Mouse (Mus musculus) C2C12 (cell line): ENCODE measurements around the gene Myo9b.

Experiments used
- CEBPB ChIP-seq: IDR thresholded peaks from one replicate; pipeline ENCODE4 v1.6.1; 2011; ENCODE audit warnings: low read depth, mild to moderate bottlenecking, control low read depth, moderate library complexity
- CTCF ChIP-seq: IDR thresholded peaks from one replicate; pipeline ENCODE4 v1.5.1; 2011; ENCODE audit not compliant: control insufficient read depth, insufficient read depth, insufficient read length
- FOSL1 ChIP-seq: IDR thresholded peaks from one replicate; pipeline ENCODE4 v1.8.0; 2011; ENCODE audit warnings: mild to moderate bottlenecking, low read length; ENCODE audit not compliant: poor library complexity, insufficient read depth, severe bottlenecking
- MAX ChIP-seq: IDR thresholded peaks from one replicate; pipeline ENCODE4 v1.6.1; 2011; ENCODE audit warnings: mild to moderate bottlenecking, control low read depth
- MYOD1 ChIP-seq: IDR thresholded peaks from one replicate; pipeline ENCODE4 v1.6.1; 2011; ENCODE audit warnings: low read depth; ENCODE audit not compliant: control insufficient read depth, insufficient read length
- MYOG ChIP-seq: IDR thresholded peaks from one replicate; pipeline ENCODE4 v1.6.1; 2011; ENCODE audit not compliant: control insufficient read depth, insufficient read length; ENCODE audit errors: extremely low read depth
- USF1 ChIP-seq: IDR thresholded peaks from one replicate; pipeline ENCODE4 v1.6.1; 2011; ENCODE audit warnings: low read depth, mild to moderate bottlenecking, control low read depth, moderate library complexity

GRCm38 (mm10) chr8:71289098-71289497, 16.6 kb downstream of the Myo9b start:
- TF ChIP-seq CTCF = no peak
- TF ChIP-seq MYOG = no peak
- TF ChIP-seq FOSL1 = no peak
- TF ChIP-seq USF1 = no peak
- TF ChIP-seq MAX = no peak
- TF ChIP-seq MYOD1 = no peak
- TF ChIP-seq CEBPB = no peak
